Mouse (Mus musculus): Measurements from ENCODE around the gene Borcs7. TPM values are rescaled to one million over a fixed set of nuclear protein-coding genes. Genes with fewer than 3 reads are reported as not detected.

Gene Borcs7
- polyA plus RNA-seq (2011; ENCODE audit: insufficient read length, low read depth, missing spikeins): 10.1 and 13.0 TPM in 2 replicates

DNA sequence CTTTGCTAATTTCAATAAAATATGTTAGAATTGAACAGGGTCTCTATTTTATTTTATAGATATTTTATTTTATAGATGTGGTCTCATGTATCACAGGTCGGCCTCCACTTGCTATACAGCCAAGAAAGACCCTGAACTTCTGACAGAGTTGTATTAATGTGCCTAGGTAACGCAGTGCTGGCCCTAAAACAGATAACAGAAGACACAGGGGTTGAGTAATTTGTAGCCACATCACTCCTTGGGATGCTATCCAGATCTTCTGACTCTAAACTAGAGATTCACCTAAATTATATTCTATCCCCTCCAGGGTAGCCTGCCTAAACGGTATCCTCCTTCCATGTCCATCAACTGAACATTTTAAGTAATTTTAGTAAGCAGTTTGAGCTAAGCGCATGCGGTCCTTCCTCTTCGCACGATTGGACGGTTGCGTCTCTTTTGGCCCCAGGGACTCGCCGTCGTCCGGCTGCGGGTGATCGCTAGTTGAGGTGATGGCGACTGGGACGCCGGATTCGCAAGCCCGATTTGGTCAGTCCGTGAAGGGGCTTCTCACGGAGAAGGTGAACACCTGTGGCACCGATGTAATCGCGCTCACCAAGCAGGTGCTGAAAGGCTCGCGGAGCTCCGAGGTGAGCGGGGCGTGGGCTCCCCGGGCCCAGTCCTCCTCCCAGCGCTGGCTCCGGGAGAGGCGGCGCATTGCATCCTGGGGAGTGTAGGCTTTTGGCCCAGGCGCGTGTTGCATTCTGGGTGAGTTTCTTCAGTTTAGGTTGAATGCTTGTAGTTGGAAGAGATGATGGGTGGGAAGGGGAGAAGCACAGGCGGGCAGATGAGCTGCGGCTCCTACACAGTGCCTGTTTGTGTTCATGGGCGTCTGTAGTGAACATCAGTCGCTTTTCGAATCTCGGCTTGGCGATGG, at the start of gene Borcs7:
Gene Borcs7, plus strand, starts transcription at position 447 of the 913 bp plus-strand sequence.
- H3K4me1 ChIP-seq (ENCODE audit: control insufficient read depth, insufficient read depth, low read length): no peaks in the 10 kb centered on the region; the same call in 1 of the 2 replicates
- no peak within 1 kb of the TSS for H3K27ac ChIP-seq (ENCODE audit: insufficient read depth, low read length)
- TF ChIP-seq CTCF (IDR thresholded peaks at IDR 0.05; ENCODE audit: borderline replicate concordance, insufficient read depth, low read length) (no peak), POLR2A (IDR thresholded peaks at IDR 0.05; ENCODE audit: low read depth, low read length) (peak; percentile 74)
- peak within 1 kb of the TSS; percentile 55 for H3K4me3 ChIP-seq (ENCODE audit: insufficient read depth, low read length)

DNA sequence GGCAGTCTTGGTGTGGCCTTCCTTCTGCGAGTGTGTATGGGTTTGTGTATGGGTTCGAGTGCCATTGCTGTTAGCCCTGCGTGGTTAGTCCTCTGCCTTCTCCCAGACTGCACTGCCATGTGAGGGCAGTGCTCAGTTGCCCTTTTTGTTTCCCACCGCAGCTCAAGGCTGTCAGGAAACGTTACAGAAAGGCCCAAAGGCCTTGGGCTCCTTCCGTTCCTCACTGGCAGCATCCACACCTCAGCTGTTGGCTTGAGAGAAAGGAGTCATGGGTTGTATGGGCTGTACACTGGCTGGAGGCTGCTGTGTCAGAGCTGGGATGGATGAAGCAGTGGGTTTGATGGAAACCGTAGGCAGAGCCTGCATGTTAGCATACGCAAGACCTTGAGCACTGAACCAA, 48.9 kb upstream of the Borcs7 start:
- H3K4me3 ChIP-seq (ENCODE audit: insufficient read depth, low read length): no peak overlapping the region
- H3K27ac ChIP-seq (ENCODE audit: insufficient read depth, low read length): no peak overlapping the region
- H3K4me1 ChIP-seq (ENCODE audit: control insufficient read depth, insufficient read depth, low read length): peaks cover 42% of the 10 kb centered on the region
- TF ChIP-seq POLR2A (IDR thresholded peaks at IDR 0.05; ENCODE audit: low read depth, low read length): no peak
- no peak for TF ChIP-seq CTCF (IDR thresholded peaks at IDR 0.05; ENCODE audit: borderline replicate concordance, insufficient read depth, low read length)

DNA sequence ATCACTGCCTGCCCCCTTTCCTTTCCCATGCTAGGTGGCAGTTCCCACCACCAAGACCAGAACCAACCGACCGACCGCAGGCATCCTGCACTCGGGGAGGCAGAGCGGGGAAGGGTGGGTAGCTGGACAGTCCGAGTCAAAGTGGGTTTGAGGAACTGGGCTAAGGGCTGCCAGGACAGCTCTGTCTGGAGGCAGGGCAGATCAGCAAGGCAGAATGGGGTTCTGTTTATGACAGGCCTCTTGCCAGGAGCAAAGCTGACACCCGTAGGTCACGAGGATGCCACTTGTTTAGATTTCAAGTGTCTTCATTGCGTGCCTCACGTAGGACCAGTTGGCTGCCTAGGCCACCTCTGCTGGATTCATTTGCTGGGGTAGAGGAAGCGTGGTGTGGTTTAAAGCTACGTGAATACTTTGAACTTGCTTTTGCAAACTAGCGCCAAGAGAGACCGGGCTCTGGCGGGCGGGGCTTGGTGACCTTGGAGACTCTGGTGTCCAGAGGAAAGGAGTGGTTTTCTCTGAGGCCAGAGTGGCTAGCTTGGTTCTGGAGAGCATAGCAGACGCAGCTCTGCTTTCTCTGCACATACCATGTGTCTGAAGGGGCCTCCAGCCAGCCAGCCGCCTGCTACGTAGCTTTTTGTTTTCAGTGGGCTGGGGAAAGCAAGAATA, 48.2 kb upstream of the Borcs7 start:
- peaks cover 43% of the 10 kb centered on the region for H3K4me1 ChIP-seq (ENCODE audit: control insufficient read depth, insufficient read depth, low read length)
- TF ChIP-seq CTCF (IDR thresholded peaks at IDR 0.05; ENCODE audit: borderline replicate concordance, insufficient read depth, low read length) (no peak), POLR2A (IDR thresholded peaks at IDR 0.05; ENCODE audit: low read depth, low read length) (no peak)
- no peak overlapping the region for H3K4me3 ChIP-seq (ENCODE audit: insufficient read depth, low read length)
- peak overlapping the region; percentile 34 for H3K27ac ChIP-seq (ENCODE audit: insufficient read depth, low read length)

DNA sequence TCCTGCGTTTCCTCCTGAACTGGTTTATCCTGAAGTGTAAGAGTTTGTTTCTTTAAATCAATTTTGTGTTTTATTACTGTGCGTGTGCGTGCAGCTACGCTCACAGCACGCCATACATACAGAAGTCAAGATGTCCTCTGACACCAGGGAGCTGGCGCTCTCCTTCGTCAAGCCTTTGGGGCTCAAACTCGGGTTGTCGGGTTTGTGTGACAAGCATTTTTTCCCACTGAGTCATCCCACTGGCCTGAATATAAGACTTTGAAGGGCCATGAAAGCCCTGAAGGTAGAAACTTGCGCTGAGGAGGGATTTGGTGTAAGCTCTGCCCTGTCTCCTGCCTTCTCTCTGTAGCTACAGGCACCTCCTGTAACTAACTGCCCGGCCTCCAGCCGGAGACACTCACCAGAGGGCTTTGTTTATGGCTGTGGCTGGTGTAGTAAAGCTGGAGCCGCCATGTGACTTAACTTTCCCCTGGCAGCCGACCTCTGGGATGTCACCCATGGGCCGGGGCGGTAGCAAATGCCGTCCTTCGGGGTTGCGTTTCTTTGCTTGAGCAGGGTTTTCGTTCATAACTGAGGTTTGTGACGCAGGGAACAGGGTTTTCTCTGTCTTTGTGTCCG, 47.5 kb upstream of the Borcs7 start:
- peak overlapping the region; percentile 34 for H3K27ac ChIP-seq (ENCODE audit: insufficient read depth, low read length)
- peaks cover 48% of the 10 kb centered on the region for H3K4me1 ChIP-seq (ENCODE audit: control insufficient read depth, insufficient read depth, low read length)
- no peak for TF ChIP-seq CTCF (IDR thresholded peaks at IDR 0.05; ENCODE audit: borderline replicate concordance, insufficient read depth, low read length)
- no peak for TF ChIP-seq POLR2A (IDR thresholded peaks at IDR 0.05; ENCODE audit: low read depth, low read length)
- H3K4me3 ChIP-seq (ENCODE audit: insufficient read depth, low read length): no peak overlapping the region

DNA sequence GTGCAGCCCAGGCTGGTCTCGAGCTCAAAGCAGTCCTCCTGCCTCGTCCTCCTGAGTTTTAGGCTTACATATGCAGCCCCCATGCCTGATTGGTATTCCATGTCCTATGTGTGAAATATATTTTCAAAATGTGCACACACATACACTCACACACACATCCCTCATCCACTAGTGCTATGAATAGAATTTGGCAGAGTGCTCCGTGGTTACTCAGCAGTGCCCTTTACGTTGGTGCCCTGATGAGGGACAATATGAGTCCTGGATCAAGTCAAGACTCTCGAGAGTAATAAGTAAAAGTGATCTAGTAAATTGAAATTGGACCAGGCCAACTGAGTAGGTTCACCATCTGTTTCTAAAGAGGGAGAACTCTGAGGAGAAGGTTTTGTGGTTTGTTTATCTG, 46.5 kb upstream of the Borcs7 start:
- Histone ChIP-seq H3K4me3 (ENCODE audit: insufficient read depth, low read length) (no peak overlapping the region), H3K27ac (ENCODE audit: insufficient read depth, low read length) (no peak overlapping the region), H3K4me1 (ENCODE audit: control insufficient read depth, insufficient read depth, low read length) (peaks cover 53% of the 10 kb centered on the region)
- TF ChIP-seq POLR2A (IDR thresholded peaks at IDR 0.05; ENCODE audit: low read depth, low read length) (no peak), CTCF (IDR thresholded peaks at IDR 0.05; ENCODE audit: borderline replicate concordance, insufficient read depth, low read length) (no peak)

DNA sequence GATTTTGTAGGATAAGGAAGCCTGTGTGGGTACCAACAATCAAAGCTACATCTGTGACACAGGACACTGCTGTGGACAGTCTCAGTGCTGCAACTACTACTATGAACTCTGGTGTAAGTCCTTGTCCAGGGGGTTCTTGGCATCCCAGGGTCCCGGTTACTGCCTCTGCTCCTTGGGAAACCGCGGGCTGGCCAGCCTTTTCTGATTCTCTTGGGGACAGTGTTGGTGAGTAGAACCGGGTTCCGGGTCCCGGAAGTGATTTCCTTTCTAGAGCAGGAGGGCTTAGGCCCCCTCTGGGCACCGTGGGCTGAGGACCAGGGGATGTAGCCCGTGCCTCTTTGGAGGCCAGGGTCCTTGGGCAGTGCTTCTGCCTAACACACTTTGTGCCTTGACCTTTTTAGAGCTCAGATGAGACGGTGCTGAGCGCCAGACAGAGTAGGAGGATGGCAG, 45.3 kb upstream of the Borcs7 start:
- peak overlapping the region; percentile 56 for H3K27ac ChIP-seq (ENCODE audit: insufficient read depth, low read length)
- no peak overlapping the region for H3K4me3 ChIP-seq (ENCODE audit: insufficient read depth, low read length)
- H3K4me1 ChIP-seq (ENCODE audit: control insufficient read depth, insufficient read depth, low read length): peaks cover 53% of the 10 kb centered on the region
- TF ChIP-seq CTCF (IDR thresholded peaks at IDR 0.05; ENCODE audit: borderline replicate concordance, insufficient read depth, low read length) (no peak), POLR2A (IDR thresholded peaks at IDR 0.05; ENCODE audit: low read depth, low read length) (no peak)

DNA sequence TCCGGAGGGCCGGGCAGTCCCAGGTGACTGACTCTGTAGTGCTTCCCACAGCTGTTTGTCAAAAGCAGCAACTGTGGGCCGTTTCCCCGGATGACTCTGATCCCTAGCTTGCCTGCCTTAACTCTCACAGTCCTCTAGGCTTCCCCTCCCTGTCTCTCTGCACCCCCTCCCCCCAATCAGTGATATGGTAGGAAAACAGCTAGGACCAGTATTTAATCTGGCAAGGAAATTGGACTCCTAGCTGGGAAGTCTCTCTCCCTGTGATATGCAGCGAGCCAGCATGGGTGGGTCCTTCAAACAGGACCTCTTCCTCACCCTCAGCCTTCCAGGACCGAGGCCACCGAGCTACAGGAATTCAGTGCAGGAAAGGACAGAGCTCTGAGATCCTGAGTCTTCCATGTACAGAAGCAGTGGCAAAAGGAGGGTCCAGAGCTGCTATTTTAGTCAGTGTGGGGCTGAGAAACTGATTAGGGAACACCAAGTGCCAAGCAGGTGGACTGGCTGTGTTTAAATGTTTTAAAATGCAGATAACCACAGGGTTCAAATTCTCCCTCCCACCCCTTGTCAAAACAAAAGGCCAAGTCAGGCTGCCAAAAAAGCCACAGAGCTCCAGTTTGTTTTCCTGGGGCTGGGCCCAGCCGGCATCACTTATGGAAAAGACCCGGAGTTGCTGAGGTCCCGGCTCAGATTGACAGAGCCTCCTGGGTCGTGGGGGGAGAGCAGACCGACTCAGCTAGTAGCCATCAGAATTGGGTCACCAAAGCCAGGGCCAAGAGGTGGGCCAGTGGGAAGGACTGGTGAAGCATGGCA, 44.7 kb upstream of the Borcs7 start:
- peaks cover 51% of the 10 kb centered on the region for H3K4me1 ChIP-seq (ENCODE audit: control insufficient read depth, insufficient read depth, low read length)
- no peak for TF ChIP-seq CTCF (IDR thresholded peaks at IDR 0.05; ENCODE audit: borderline replicate concordance, insufficient read depth, low read length)
- no peak for TF ChIP-seq POLR2A (IDR thresholded peaks at IDR 0.05; ENCODE audit: low read depth, low read length)
- H3K27ac ChIP-seq (ENCODE audit: insufficient read depth, low read length): peak overlapping the region; percentile 56
- H3K4me3 ChIP-seq (ENCODE audit: insufficient read depth, low read length): no peak overlapping the region

DNA sequence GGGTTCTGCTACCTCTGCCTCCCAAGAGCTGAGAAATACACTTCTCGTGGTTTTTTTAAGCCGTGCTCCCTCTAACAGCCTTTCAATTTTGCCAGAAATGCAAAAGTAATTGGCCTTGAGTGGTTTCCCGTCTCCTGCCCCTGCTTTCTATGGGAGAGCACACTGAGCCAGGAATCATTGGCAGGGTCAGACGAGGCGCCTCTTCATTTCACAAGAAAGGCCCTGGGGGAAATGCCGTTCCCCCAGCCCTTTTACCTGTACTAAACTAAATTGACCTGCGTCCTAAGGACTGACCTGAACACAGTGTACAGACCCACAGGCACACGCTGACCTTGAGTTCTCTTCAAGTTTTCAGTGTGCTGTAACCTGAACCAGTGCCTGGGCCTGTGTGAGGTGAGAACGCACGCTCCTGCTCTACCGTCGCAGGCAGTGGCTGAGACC, 43.6 kb upstream of the Borcs7 start:
- TF ChIP-seq CTCF (IDR thresholded peaks at IDR 0.05; ENCODE audit: borderline replicate concordance, insufficient read depth, low read length) (no peak), POLR2A (IDR thresholded peaks at IDR 0.05; ENCODE audit: low read depth, low read length) (no peak)
- Histone ChIP-seq H3K27ac (ENCODE audit: insufficient read depth, low read length) (no peak overlapping the region), H3K4me3 (ENCODE audit: insufficient read depth, low read length) (no peak overlapping the region), H3K4me1 (ENCODE audit: control insufficient read depth, insufficient read depth, low read length) (peaks cover 47% of the 10 kb centered on the region)

DNA sequence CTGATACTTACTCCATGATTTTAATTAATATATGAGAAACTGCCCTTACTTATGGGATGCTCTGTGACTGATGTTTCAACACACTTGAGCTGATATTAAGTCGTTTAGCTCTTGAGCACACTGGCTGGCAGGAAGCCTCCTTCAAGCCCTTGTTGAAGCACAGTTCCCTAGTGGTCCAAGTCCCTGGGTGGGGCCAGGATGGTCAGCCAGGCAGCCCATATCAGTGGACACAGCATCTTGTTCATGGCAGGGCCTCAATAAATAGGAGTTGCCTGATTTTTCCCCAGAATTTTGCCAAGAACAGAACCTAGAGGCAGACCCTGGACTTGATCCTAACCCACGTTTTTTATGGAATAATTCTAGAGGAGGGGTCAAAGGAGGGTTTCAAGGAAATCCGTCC, 42.5 kb upstream of the Borcs7 start:
- H3K4me1 ChIP-seq (ENCODE audit: control insufficient read depth, insufficient read depth, low read length): peaks cover 39% of the 10 kb centered on the region
- no peak for TF ChIP-seq POLR2A (IDR thresholded peaks at IDR 0.05; ENCODE audit: low read depth, low read length)
- TF ChIP-seq CTCF (IDR thresholded peaks at IDR 0.05; ENCODE audit: borderline replicate concordance, insufficient read depth, low read length): no peak
- no peak overlapping the region for H3K27ac ChIP-seq (ENCODE audit: insufficient read depth, low read length)

More for the DNA sequence above, 42.5 kb upstream of the Borcs7 start:
- no peak overlapping the region for H3K4me3 ChIP-seq (ENCODE audit: insufficient read depth, low read length)

All from embryonic fibroblast, embryonic 13.5 days (primary cell).